Comparison of ENCODE assay signal across 17 mouse cellular contexts in the genomic region with DNA sequence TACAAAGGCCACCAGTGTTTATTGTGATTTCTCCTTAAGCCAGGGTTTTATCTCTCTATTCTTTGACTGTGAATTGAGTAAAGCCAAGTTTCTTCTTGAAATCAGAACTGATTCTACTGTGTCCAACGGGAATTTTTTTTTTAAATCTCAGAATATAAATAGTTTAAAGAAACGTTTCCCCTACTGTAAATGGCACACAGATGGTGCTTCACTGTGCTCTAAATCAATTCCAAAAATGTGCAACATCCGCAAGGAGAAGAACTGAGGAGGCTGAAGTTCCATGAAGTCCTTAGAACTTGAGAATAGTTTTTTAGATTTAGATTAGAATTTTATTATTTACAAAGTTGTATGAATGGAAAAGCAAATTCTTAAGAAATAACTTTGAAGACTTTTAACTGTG.
"Had no signal": no experiment of that assay in that cellular context is flagged by ENCODE, and none has a peak within 500 bp of the region (broad histone marks: within the 10 kb centered on the region; RNA-seq: fewer than 3 reads in every experiment).

No protein-coding gene starts in this region.

- H3K9ac ChIP-seq: liver, embryonic 14.5 days; lung, embryonic 14.5 days; midbrain, embryonic 12.5 days; neural tube, embryonic 13.5 days; neural tube, embryonic 15.5 days; stomach, embryonic 15.5 days had no signal

- H3K4me2 ChIP-seq: lung, embryonic 14.5 days; midbrain, embryonic 12.5 days; neural tube, embryonic 13.5 days; neural tube, embryonic 15.5 days; stomach, embryonic 15.5 days had no signal

- H3K9me3 ChIP-seq: midbrain, embryonic 10.5 days; midbrain, embryonic 12.5 days; neural tube, embryonic 13.5 days; neural tube, embryonic 15.5 days; stomach, embryonic 15.5 days had no signal

- H3K4me1 ChIP-seq: midbrain, embryonic 10.5 days; midbrain, embryonic 12.5 days; neural tube, embryonic 13.5 days; neural tube, embryonic 15.5 days; stomach, embryonic 15.5 days had no signal

- H3K36me3 ChIP-seq: midbrain, embryonic 10.5 days; midbrain, embryonic 12.5 days; neural tube, embryonic 13.5 days; neural tube, embryonic 15.5 days; stomach, embryonic 15.5 days had no signal

- H3K27me3 ChIP-seq: midbrain, embryonic 12.5 days; neural tube, embryonic 13.5 days; neural tube, embryonic 15.5 days; stomach, embryonic 15.5 days had no signal

- H3K27ac ChIP-seq: liver, embryonic 14.5 days; midbrain, embryonic 10.5 days; midbrain, embryonic 12.5 days; neural tube, embryonic 13.5 days; neural tube, embryonic 15.5 days; stomach, embryonic 15.5 days; stomach, postnatal 0 days had no signal

- DNase-seq: lung, adult 18-20 months; lung, embryonic 14.5 days; lung, postnatal 10 days; lung, postnatal 4 days; midbrain, embryonic 14.5 days; thymus, adult 18-20 months; thymus, postnatal 14 days; thymus, postnatal 36 days had no signal

- ATAC-seq: midbrain, embryonic 16.5 days had no signal

- H3K4me3 ChIP-seq: midbrain, embryonic 10.5 days; midbrain, embryonic 12.5 days; myocyte; neural tube, embryonic 13.5 days; neural tube, embryonic 15.5 days; stomach, embryonic 15.5 days had no signal
